Mouse (Mus musculus): ENCODE results near the gene Kctd21.

DNA sequence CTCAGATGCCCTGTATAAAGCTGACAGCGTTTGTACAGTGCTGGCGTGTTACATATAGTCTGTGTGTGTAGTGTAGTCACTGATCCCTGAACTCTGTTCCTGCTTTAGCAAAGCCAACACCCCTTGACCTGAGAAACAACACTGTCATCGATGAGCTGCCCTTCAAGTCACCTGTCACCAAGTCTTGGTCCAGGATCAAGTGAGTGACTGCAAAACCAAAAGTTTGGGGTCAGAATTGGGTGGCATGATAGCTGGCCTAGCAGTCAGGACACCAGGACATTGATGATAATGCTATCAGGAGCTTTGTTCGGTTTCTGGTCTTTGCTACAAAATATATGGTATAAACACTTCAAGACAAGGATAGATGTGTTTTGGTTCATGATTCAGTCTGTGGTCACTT is 29.9 kb upstream of the Kctd21 start:
- TF ChIP-seq POLR2A (IDR thresholded peaks at IDR 0.05; ENCODE audit: low read depth, low read length) (no peak), CTCF (IDR thresholded peaks at IDR 0.05; ENCODE audit: borderline replicate concordance, insufficient read depth, low read length) (no peak)
